Mouse (Mus musculus) thymus, adult 2 months (tissue): Measurements from ENCODE around the gene Cpxm1. TPM values are rescaled to one million over a fixed set of nuclear protein-coding genes. Genes with fewer than 3 reads are reported as not detected.

Source experiments
- DNase-seq: peaks from one replicate; pipeline ENCODE4 v3.0.0; 2021
- H3K27ac ChIP-seq: fragments of 200-500 bp; 2 replicates; pipeline ENCODE4 v1.5.1; 2012; ENCODE audit warnings: low read length, control low read depth; ENCODE audit not compliant: control insufficient read depth, insufficient read depth
- H3K27me3 ChIP-seq: fragments of 200-500 bp; 2 replicates; pipeline ENCODE4 v1.6.1; 2012; ENCODE audit warnings: mild to moderate bottlenecking, low read length, moderate library complexity, mixed read lengths; ENCODE audit not compliant: control insufficient read depth, insufficient read depth
- H3K36me3 ChIP-seq: fragments of 200-500 bp; 2 replicates; pipeline ENCODE4 v1.6.1; 2012; ENCODE audit warnings: mild to moderate bottlenecking, low read length, moderate library complexity; ENCODE audit not compliant: control insufficient read depth, insufficient read depth
- H3K4me1 ChIP-seq: fragments of 200-500 bp; replicated peaks from 2 replicates; pipeline ENCODE4 v1.6.1; 2012; ENCODE audit warnings: low read length; ENCODE audit not compliant: control insufficient read depth, insufficient read depth
- H3K4me3 ChIP-seq: fragments of 200-500 bp; 2 replicates; pipeline ENCODE4 v1.5.1; 2012; ENCODE audit warnings: mild to moderate bottlenecking, low read length, control low read depth, moderate library complexity; ENCODE audit not compliant: control insufficient read depth, insufficient read depth
- CTCF ChIP-seq: fragments of 200-500 bp; IDR thresholded peaks from 2 replicates; pipeline ENCODE4 v1.5.1; 2012; ENCODE audit warnings: mild to moderate bottlenecking, control low read depth, low read length, moderate library complexity, borderline replicate concordance; ENCODE audit not compliant: control insufficient read depth, poor library complexity, insufficient read depth; ENCODE audit errors: extremely low read depth
- POLR2A ChIP-seq: fragments of 200-500 bp; IDR thresholded peaks from 2 replicates; pipeline ENCODE4 v1.6.1; 2012; ENCODE audit warnings: mild to moderate bottlenecking, low read length, control low read depth, moderate library complexity; ENCODE audit not compliant: control insufficient read depth, poor library complexity, insufficient read depth; ENCODE audit errors: extremely low read depth
- WGBS: fragments of 180-500 bp; shearing (Covaris S2); methylation state at CpG from one replicate; pipeline ENCODE4 v1.1.7; 2018; 5-methylcytosine and 5-hydroxymethylcytosine counted together
- polyA plus RNA-seq: library from polyadenylated mRNA; depleted of rRNA; stranded (reverse); fragments of >200 nt; gene quantifications from 2 replicates; pipeline ENCODE4 v1.2.3, GENCODE M21; 2012; rRNA removed

The Cpxm1 gene
- polyA plus RNA-seq, 1 experiment = 7.2 TPM

GRCm38 (mm10) chr2:130351758-130352339 is 45.5 kb downstream of the Cpxm1 start:
- Histone ChIP-seq H3K4me1 (no peaks in the 10 kb centered on the region), H3K27me3 (no peaks in the 10 kb centered on the region), H3K27ac (no peak overlapping the region), H3K36me3 (no peaks in the 10 kb centered on the region), H3K4me3 (no peak overlapping the region)
- TF ChIP-seq POLR2A (no peak), CTCF (no peak)
- WGBS = 70% methylated on average over 5 of the region's 5 CpGs
- DNase-seq = no peak

GRCm38 (mm10) chr2:130350376-130350775 is 47.0 kb downstream of the Cpxm1 start:
- Histone ChIP-seq H3K27me3 (no peaks in the 10 kb centered on the region), H3K4me3 (no peak overlapping the region), H3K36me3 (no peaks in the 10 kb centered on the region), H3K27ac (no peak overlapping the region), H3K4me1 (no peaks in the 10 kb centered on the region)
- 94% methylated on average over 3 of the region's 3 CpGs for WGBS
- TF ChIP-seq POLR2A (no peak), CTCF (no peak)
- DNase-seq = no peak

GRCm38 (mm10) chr2:130341220-130341580 is 56.2 kb downstream of the Cpxm1 start:
- TF ChIP-seq CTCF (no peak), POLR2A (no peak)
- no peaks in the 10 kb centered on the region for H3K4me1 ChIP-seq
- no peak overlapping the region for H3K4me3 ChIP-seq
- no peaks in the 10 kb centered on the region for H3K27me3 ChIP-seq
- H3K27ac ChIP-seq = no peak overlapping the region
- no peak for DNase-seq
- WGBS = 94% methylated on average over 7 of the region's 7 CpGs
- no peaks in the 10 kb centered on the region for H3K36me3 ChIP-seq

Other genes starting within 250 kb of the Cpxm1 start
- 476 and 492 TPM in 2 replicates for gene Snrpb, start 218.2 kb downstream of the Cpxm1 start, polyA plus RNA-seq
- not detected in 2 replicates for gene Tmc2, start 202.4 kb downstream of the Cpxm1 start, polyA plus RNA-seq
- gene Nop56, start 123.1 kb downstream of the Cpxm1 start, polyA plus RNA-seq = 214 and 223 TPM in 2 replicates
- 205 and 237 TPM in 2 replicates for gene Idh3b, start 113.0 kb downstream of the Cpxm1 start, polyA plus RNA-seq
- 0.69 and 0.78 TPM in 2 replicates for gene Ebf4, start 102.4 kb downstream of the Cpxm1 start, polyA plus RNA-seq
- gene Gm28372, start 7.7 kb upstream of the Cpxm1 start, polyA plus RNA-seq = not detected in 2 replicates
- gene 1700020A23Rik, start 7.7 kb upstream of the Cpxm1 start, polyA plus RNA-seq = 0.26 TPM in 1 of 2 replicates, not detected in the other
- not detected in 2 replicates for gene Tmem239, start 8.9 kb upstream of the Cpxm1 start, polyA plus RNA-seq
- gene Vps16, start 26.8 kb upstream of the Cpxm1 start, polyA plus RNA-seq = 189 and 213 TPM in 2 replicates
- gene Pced1a, start 27.1 kb upstream of the Cpxm1 start, polyA plus RNA-seq = 42.8 and 44.7 TPM in 2 replicates
- gene Ptpra, start 52.7 kb upstream of the Cpxm1 start, polyA plus RNA-seq = 109 and 113 TPM in 2 replicates
- 112 and 117 TPM in 2 replicates for gene Mrps26, start 166.2 kb upstream of the Cpxm1 start, polyA plus RNA-seq
- 2.3 and 3.9 TPM in 2 replicates for gene Oxt, start 178.6 kb upstream of the Cpxm1 start, polyA plus RNA-seq
- gene Avp, start 185.0 kb upstream of the Cpxm1 start, polyA plus RNA-seq = 1.9 and 2.9 TPM in 2 replicates
- gene Fastkd5, start 232.5 kb upstream of the Cpxm1 start, polyA plus RNA-seq = 3.7 and 4.3 TPM in 2 replicates
- 10.7 and 11.8 TPM in 2 replicates for gene Ubox5, start 232.5 kb upstream of the Cpxm1 start, polyA plus RNA-seq
- gene Lzts3, start 245.2 kb upstream of the Cpxm1 start, polyA plus RNA-seq = 7.6 and 9.2 TPM in 2 replicates